Mouse (Mus musculus): ENCODE measurements around the gene Rnf183.
"Not testable (repeated sequence)": the region's sequence is repeated elsewhere in the genome, so short reads cannot be mapped to it uniquely, and the experiment has no call there.

Rnf183 gene

GRCm38 (mm10) chr4:62435081-62435480 lies at the start of gene Rnf183:
TSS of gene Rnf183 (minus strand) at chr4:62435252.
- DNase-seq: no peak

- no peak for DNase-seq
Observed at GRCm38 (mm10) chr4:62480709-62481605, 45.9 kb upstream of the Rnf183 start.

- DNase-seq: peak; percentile 47
Observed at GRCm38 (mm10) chr4:62479937-62480708, 45.1 kb upstream of the Rnf183 start, which contains the start of gene Bspry. TSS of gene Bspry (plus strand) at chr4:62480053.

- DNase-seq: not testable (repeated sequence)
Observed at GRCm38 (mm10) chr4:62479593-62479936, 44.5 kb upstream of the Rnf183 start.

GRCm38 (mm10) chr4:62477542-62478244 lies 42.6 kb upstream of the Rnf183 start:
- no peak for DNase-seq

- DNase-seq: no peak
Observed at GRCm38 (mm10) chr4:62475793-62476192, 40.7 kb upstream of the Rnf183 start.

- no peak for DNase-seq
Observed at GRCm38 (mm10) chr4:62475131-62475530, 40.1 kb upstream of the Rnf183 start.

- DNase-seq: no peak
Observed at GRCm38 (mm10) chr4:62472071-62472470, 37.0 kb upstream of the Rnf183 start.

- peak; percentile 90 for DNase-seq
Observed at GRCm38 (mm10) chr4:62470598-62471051, 35.6 kb upstream of the Rnf183 start, which contains the start of gene Wdr31. TSS of gene Wdr31 (minus strand) at chr4:62470896.

GRCm38 (mm10) chr4:62468158-62468557 lies 33.1 kb upstream of the Rnf183 start:
- DNase-seq: no peak

- DNase-seq: no peak
Observed at GRCm38 (mm10) chr4:62463124-62463523, 28.1 kb upstream of the Rnf183 start.

GRCm38 (mm10) chr4:62460348-62460747 lies 25.3 kb upstream of the Rnf183 start:
- DNase-seq: no peak

- DNase-seq: no peak
Observed at GRCm38 (mm10) chr4:62459081-62459480, 24.0 kb upstream of the Rnf183 start.

GRCm38 (mm10) chr4:62454995-62455394 lies 19.9 kb upstream of the Rnf183 start:
- peak; percentile 49 for DNase-seq

GRCm38 (mm10) chr4:62440986-62441385 lies 5.9 kb upstream of the Rnf183 start:
- no peak for DNase-seq

- no peak for DNase-seq
Observed at GRCm38 (mm10) chr4:62440544-62440943, 5.5 kb upstream of the Rnf183 start.

- no peak for DNase-seq
Observed at GRCm38 (mm10) chr4:62439793-62440192, 4.7 kb upstream of the Rnf183 start.

GRCm38 (mm10) chr4:62437871-62438270 lies 2.8 kb upstream of the Rnf183 start:
- DNase-seq: no peak

GRCm38 (mm10) chr4:62437256-62437778 lies 2.3 kb upstream of the Rnf183 start:
- no peak for DNase-seq

- no peak for DNase-seq
Observed at GRCm38 (mm10) chr4:62433939-62434870, 847 bp downstream of the Rnf183 start.

- DNase-seq: no peak
Observed at GRCm38 (mm10) chr4:62431522-62431921, 3.5 kb downstream of the Rnf183 start.

GRCm38 (mm10) chr4:62430678-62431077 lies 4.4 kb downstream of the Rnf183 start:
- no peak for DNase-seq
